Mouse (Mus musculus) liver, embryonic 16.5 days (tissue): ENCODE results near the gene Wdr66. TPM values are rescaled to one million over a fixed set of nuclear protein-coding genes. Genes with fewer than 3 reads are reported as not detected.

ENCODE experiments used
- ATAC-seq: fragments of 200-750 bp; cut with Nextera tagmentation; 2 replicates; pipeline ENCODE4 v1.8.0; 2017; ENCODE audit warnings: low read depth, mild to moderate bottlenecking, moderate number of reproducible peaks, moderate library complexity
- H3K27ac ChIP-seq: fragments of 300-500 bp; sonication (generic); 2 replicates; pipeline ENCODE4 v1.5.1; 2014; ENCODE audit warnings: mild to moderate bottlenecking, low read length
- H3K27me3 ChIP-seq: fragments of 300-500 bp; sonication (generic); 2 replicates; pipeline ENCODE4 v1.6.1; 2014; ENCODE audit warnings: low read depth, low read length, mixed read lengths; ENCODE audit not compliant: control insufficient read depth, insufficient read depth
- H3K36me3 ChIP-seq: fragments of 300-500 bp; sonication (generic); 2 replicates; pipeline ENCODE4 v1.6.1; 2014; ENCODE audit warnings: mild to moderate bottlenecking; ENCODE audit not compliant: control insufficient read depth, insufficient read depth
- H3K4me1 ChIP-seq: fragments of 300-500 bp; sonication (generic); 2 replicates; pipeline ENCODE4 v1.6.1; 2014; ENCODE audit warnings: low read depth, low read length, mixed read lengths; ENCODE audit not compliant: control insufficient read depth
- H3K4me2 ChIP-seq: fragments of 300-500 bp; sonication (generic); 2 replicates; pipeline ENCODE4 v1.6.1; 2014; ENCODE audit warnings: low read depth, low read length, mixed read lengths
- H3K4me3 ChIP-seq: fragments of 300-500 bp; sonication (generic); 2 replicates; pipeline ENCODE4 v1.5.1; 2014; ENCODE audit warnings: low read depth, mild to moderate bottlenecking, low read length
- H3K9ac ChIP-seq: fragments of 300-500 bp; sonication (generic); 2 replicates; pipeline ENCODE4 v1.6.1; 2014; ENCODE audit warnings: low read depth, low read length
- H3K9me3 ChIP-seq: fragments of 300-500 bp; sonication (generic); replicated peaks from 2 replicates; pipeline ENCODE4 v1.6.1; 2016; ENCODE audit warnings: low read length; ENCODE audit not compliant: control insufficient read depth
- WGBS: fragments of 180-500 bp; shearing (Covaris S2); extraction: QIAGEN DNeasy Blood & Tissue Kit; methylation state at CpG from one replicate; pipeline ENCODE4 v1.1.7; 2014; ENCODE audit not compliant: insufficient replicate concordance; 5-methylcytosine and 5-hydroxymethylcytosine counted together
- polyA plus RNA-seq: library from polyadenylated mRNA; unstranded; fragments of >200 nt; fragmentation: Nextera tagmentation; extraction: Ambion mirVana; gene quantifications from 2 replicates; pipeline ENCODE4 v1.2.1, GENCODE M21; 2015

The Wdr66 gene
- polyA plus RNA-seq, 1 experiment from 2014 or later: 0.11 TPM

GRCm38 (mm10) chr5:123260698-123261097 lies 8.8 kb downstream of the Wdr66 start:
- Histone ChIP-seq H3K27me3 (no peaks in the 10 kb centered on the region), H3K36me3 (no peaks in the 10 kb centered on the region), H3K4me1 (no peaks in the 10 kb centered on the region), H3K9ac (no peak overlapping the region), H3K4me2 (no peak overlapping the region), H3K9me3 (no peaks in the 10 kb centered on the region), H3K27ac (no peak overlapping the region), H3K4me3 (no peak overlapping the region)
- ATAC-seq: no peak
- whole genome bisulfite sequencing: 69% methylated on average over 8 of the region's 8 CpGs

- no peak for ATAC-seq
- H3K4me2 ChIP-seq: no peak overlapping the region
- no peak overlapping the region for H3K9ac ChIP-seq
- no peaks in the 10 kb centered on the region for H3K27me3 ChIP-seq
- H3K9me3 ChIP-seq: no peaks in the 10 kb centered on the region
- 65% methylated on average over 3 of the region's 3 CpGs for WGBS
- H3K4me1 ChIP-seq: no peaks in the 10 kb centered on the region
- no peaks in the 10 kb centered on the region for H3K36me3 ChIP-seq
- H3K27ac ChIP-seq: no peak overlapping the region
- H3K4me3 ChIP-seq: no peak overlapping the region
These were observed 15.0 kb downstream of the Wdr66 start for GRCm38 (mm10) chr5:123266909-123267308.

- no peak overlapping the region for H3K9ac ChIP-seq
- 74% methylated on average over 28 of the region's 28 CpGs for WGBS
- no peak for ATAC-seq
- no peaks in the 10 kb centered on the region for H3K27me3 ChIP-seq
- no peaks in the 10 kb centered on the region for H3K36me3 ChIP-seq
- H3K27ac ChIP-seq: no peak overlapping the region
- H3K9me3 ChIP-seq: no peaks in the 10 kb centered on the region
- no peak overlapping the region for H3K4me3 ChIP-seq
- H3K4me1 ChIP-seq: no peaks in the 10 kb centered on the region
- no peak overlapping the region for H3K4me2 ChIP-seq
These were observed 16.9 kb downstream of the Wdr66 start for GRCm38 (mm10) chr5:123268477-123269474.

GRCm38 (mm10) chr5:123270917-123271316 lies 19.0 kb downstream of the Wdr66 start:
- no peak overlapping the region for H3K4me2 ChIP-seq
- H3K36me3 ChIP-seq: no peaks in the 10 kb centered on the region
- no peak overlapping the region for H3K9ac ChIP-seq
- ATAC-seq: no peak
- no peaks in the 10 kb centered on the region for H3K9me3 ChIP-seq
- no peak overlapping the region for H3K4me3 ChIP-seq
- no peak overlapping the region for H3K27ac ChIP-seq
- no peaks in the 10 kb centered on the region for H3K4me1 ChIP-seq
- no peaks in the 10 kb centered on the region for H3K27me3 ChIP-seq
- WGBS: 78% methylated on average over 11 of the region's 11 CpGs

GRCm38 (mm10) chr5:123272927-123273326 lies 21.0 kb downstream of the Wdr66 start:
- no peaks in the 10 kb centered on the region for H3K9me3 ChIP-seq
- no peaks in the 10 kb centered on the region for H3K27me3 ChIP-seq
- H3K9ac ChIP-seq: no peak overlapping the region
- no peak overlapping the region for H3K27ac ChIP-seq
- 58% methylated on average over 5 of the region's 5 CpGs for WGBS
- ATAC-seq: no peak
- no peaks in the 10 kb centered on the region for H3K4me1 ChIP-seq
- H3K36me3 ChIP-seq: no peaks in the 10 kb centered on the region
- H3K4me3 ChIP-seq: no peak overlapping the region
- H3K4me2 ChIP-seq: no peak overlapping the region

- Histone ChIP-seq H3K4me1 (no peaks in the 10 kb centered on the region), H3K4me2 (no peak overlapping the region), H3K9ac (no peak overlapping the region), H3K9me3 (no peaks in the 10 kb centered on the region), H3K36me3 (no peaks in the 10 kb centered on the region), H3K27ac (no peak overlapping the region), H3K27me3 (no peaks in the 10 kb centered on the region), H3K4me3 (no peak overlapping the region)
- 65% methylated on average over 9 of the region's 9 CpGs for WGBS
- ATAC-seq: no peak
These were observed 24.9 kb downstream of the Wdr66 start for GRCm38 (mm10) chr5:123276636-123277341.

DNA sequence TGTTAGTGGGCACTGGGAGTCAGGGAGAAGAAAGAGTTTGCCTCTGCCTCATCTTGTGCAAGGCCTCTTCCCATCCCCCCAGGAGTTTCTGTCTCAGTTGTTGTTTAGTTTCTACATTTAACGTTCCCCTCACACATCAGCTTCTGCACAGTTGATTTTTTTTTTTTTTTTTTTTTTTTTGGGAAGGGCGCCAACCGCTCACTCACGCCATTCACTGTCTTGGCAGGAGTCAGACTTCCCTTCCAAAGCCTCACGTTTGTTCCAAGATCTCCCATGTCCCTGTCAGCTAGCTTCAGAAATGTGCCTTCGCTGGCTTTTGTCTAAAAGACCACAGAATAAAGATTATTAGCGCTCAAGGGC lies 25.4 kb downstream of the Wdr66 start:
- Histone ChIP-seq H3K4me2 (no peak overlapping the region), H3K4me1 (no peaks in the 10 kb centered on the region), H3K9me3 (no peaks in the 10 kb centered on the region), H3K9ac (no peak overlapping the region), H3K27me3 (no peaks in the 10 kb centered on the region), H3K4me3 (no peak overlapping the region), H3K27ac (no peak overlapping the region), H3K36me3 (no peaks in the 10 kb centered on the region)
- ATAC-seq: no peak
- 53% methylated on average over 7 of the region's 7 CpGs for WGBS

DNA sequence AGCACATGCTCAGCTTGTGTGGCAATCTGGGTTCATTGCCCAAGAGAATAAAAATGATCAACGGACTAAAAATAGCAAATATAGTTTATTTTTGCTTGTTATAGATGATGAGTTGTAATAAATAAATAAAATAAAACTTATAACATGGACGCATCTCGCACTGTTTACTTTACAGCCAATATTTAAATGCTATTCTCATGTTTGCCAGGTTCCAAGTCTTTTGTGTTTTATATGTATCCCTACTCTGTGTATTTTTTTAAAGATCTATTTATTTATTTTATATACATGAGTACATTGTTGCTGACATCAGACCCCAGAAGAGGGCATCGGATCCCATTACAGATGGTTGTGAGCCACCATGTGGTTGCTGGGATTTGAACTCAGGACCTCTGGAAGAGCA lies 25.8 kb downstream of the Wdr66 start:
- H3K27ac ChIP-seq: no peak overlapping the region
- 69% methylated on average over 4 of the region's 4 CpGs for WGBS

DNA sequence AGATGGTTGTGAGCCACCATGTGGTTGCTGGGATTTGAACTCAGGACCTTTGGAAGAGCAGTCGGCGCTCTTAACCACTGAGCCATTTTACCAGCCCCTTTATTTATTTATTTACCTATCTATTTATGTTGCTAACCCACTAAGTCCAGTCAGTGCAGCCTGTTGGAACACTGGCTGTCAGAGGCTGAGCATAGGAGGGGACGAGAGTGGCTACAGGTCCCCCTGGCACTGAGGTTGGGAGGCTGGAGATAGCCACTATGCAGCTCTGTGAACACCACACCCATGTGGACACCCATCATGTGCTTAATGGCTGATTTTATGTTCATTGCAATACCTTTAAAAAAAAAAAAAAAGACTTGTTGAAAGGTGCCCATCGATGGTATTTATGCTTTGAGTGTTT lies 27.3 kb downstream of the Wdr66 start:
- H3K9ac ChIP-seq: no peak overlapping the region
- WGBS: 81% methylated on average over 4 of the region's 4 CpGs
- no peaks in the 10 kb centered on the region for H3K36me3 ChIP-seq
- no peak overlapping the region for H3K4me2 ChIP-seq
- no peak overlapping the region for H3K4me3 ChIP-seq
- H3K27ac ChIP-seq: no peak overlapping the region
- no peak for ATAC-seq
- no peaks in the 10 kb centered on the region for H3K27me3 ChIP-seq
- H3K9me3 ChIP-seq: no peaks in the 10 kb centered on the region
- H3K4me1 ChIP-seq: no peaks in the 10 kb centered on the region

More for the DNA sequence above, 25.8 kb downstream of the Wdr66 start:
- Histone ChIP-seq H3K9ac (no peak overlapping the region), H3K4me3 (no peak overlapping the region), H3K4me2 (no peak overlapping the region), H3K36me3 (no peaks in the 10 kb centered on the region), H3K4me1 (no peaks in the 10 kb centered on the region), H3K27me3 (no peaks in the 10 kb centered on the region), H3K9me3 (no peaks in the 10 kb centered on the region)
- ATAC-seq: no peak
